Mouse (Mus musculus) heart, embryonic 11.5 days (tissue): ENCODE measurements around the gene Ssbp3. TPM values are rescaled to one million over a fixed set of nuclear protein-coding genes. Genes with fewer than 3 reads are reported as not detected.

Source experiments
- ATAC-seq: fragments of 200-750 bp; cut with Nextera tagmentation; replicated peaks from 2 replicates; pipeline ENCODE4 v1.8.0; 2017; ENCODE audit warnings: moderate library complexity; ENCODE audit not compliant: insufficient number of reproducible peaks, low FRiP score, low TSS enrichment
- H3K27ac ChIP-seq: fragments of 300-500 bp; sonication (generic); 2 replicates; pipeline ENCODE4 v1.5.1; 2014; ENCODE audit warnings: mild to moderate bottlenecking, low read depth, low read length
- H3K27me3 ChIP-seq: fragments of 300-500 bp; sonication (generic); 2 replicates; pipeline ENCODE4 v1.6.1; 2014; ENCODE audit warnings: mild to moderate bottlenecking, low read length, mixed read lengths; ENCODE audit not compliant: control insufficient read depth, insufficient read depth
- H3K36me3 ChIP-seq: fragments of 300-500 bp; sonication (generic); 2 replicates; pipeline ENCODE4 v1.6.1; 2014; ENCODE audit warnings: mild to moderate bottlenecking, low read length, moderate library complexity, mixed read lengths; ENCODE audit not compliant: control insufficient read depth, insufficient read depth
- H3K4me1 ChIP-seq: fragments of 300-500 bp; sonication (generic); 2 replicates; pipeline ENCODE4 v1.6.1; 2014; ENCODE audit warnings: low read length; ENCODE audit not compliant: control insufficient read depth, insufficient read depth
- H3K4me2 ChIP-seq: fragments of 300-500 bp; sonication (generic); 2 replicates; pipeline ENCODE4 v1.6.1; 2014; ENCODE audit warnings: mild to moderate bottlenecking, moderate library complexity
- H3K4me3 ChIP-seq: fragments of 300-500 bp; sonication (generic); 2 replicates; pipeline ENCODE4 v1.5.1; 2014; ENCODE audit warnings: low read depth, low read length
- H3K9ac ChIP-seq: fragments of 300-500 bp; sonication (generic); 2 replicates; pipeline ENCODE4 v1.6.1; 2014; ENCODE audit warnings: mild to moderate bottlenecking, low read depth, low read length, moderate library complexity
- H3K9me3 ChIP-seq: fragments of 300-500 bp; sonication (generic); replicated peaks from 2 replicates; pipeline ENCODE4 v1.6.1; 2016; ENCODE audit warnings: low read length; ENCODE audit not compliant: control insufficient read depth
- WGBS: fragments of 180-500 bp; shearing (Covaris S2); extraction: QIAGEN DNeasy Blood & Tissue Kit; methylation state at CpG from one replicate; pipeline ENCODE4 v1.1.7; 2014; ENCODE audit not compliant: insufficient replicate concordance; 5-methylcytosine and 5-hydroxymethylcytosine counted together
- polyA plus RNA-seq: library from polyadenylated mRNA; unstranded; fragments of >200 nt; fragmentation: Nextera tagmentation; extraction: Ambion mirVana; gene quantifications from 2 replicates; pipeline ENCODE4 v1.2.1, GENCODE M21; 2014

Gene Ssbp3
- polyA plus RNA-seq, 1 experiment from 2014 or later: 63.4 TPM

DNA sequence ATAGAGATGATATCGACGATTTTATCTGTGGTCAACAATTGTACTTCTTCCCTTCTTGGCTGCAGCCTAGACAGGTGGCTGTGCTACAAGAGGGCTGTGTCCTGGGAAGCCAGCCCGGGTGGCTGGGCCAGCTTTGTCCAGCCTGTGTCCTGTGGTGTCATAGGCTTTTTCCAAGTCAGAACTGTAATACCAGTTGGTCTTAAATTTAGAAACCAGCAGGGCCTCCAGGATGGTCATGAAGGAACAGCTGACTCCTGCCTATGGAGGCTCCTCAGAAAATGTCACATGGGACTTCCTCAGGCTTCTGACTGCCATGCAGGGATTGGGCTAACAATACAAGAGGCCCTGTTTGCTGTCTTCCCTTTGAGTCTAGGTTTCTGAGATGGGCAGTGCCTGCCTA lies 102.1 kb downstream of the Ssbp3 start:
- no peak for ATAC-seq
- H3K4me2 ChIP-seq: no peak overlapping the region
- H3K9me3 ChIP-seq: no peaks in the 10 kb centered on the region
- H3K27me3 ChIP-seq: no peaks in the 10 kb centered on the region
- no peak overlapping the region; the same call in 1 of the 2 replicates for H3K9ac ChIP-seq
- no peak overlapping the region for H3K27ac ChIP-seq
- H3K4me3 ChIP-seq: no peak overlapping the region
- H3K4me1 ChIP-seq: peaks cover 40% of the 10 kb centered on the region
- WGBS: 90% methylated on average over 3 of the region's 3 CpGs
- H3K36me3 ChIP-seq: peaks cover 5% of the 10 kb centered on the region; the same call in 1 of the 2 replicates

- peaks cover 46% of the 10 kb centered on the region for H3K4me1 ChIP-seq
- H3K4me3 ChIP-seq: no peak overlapping the region
- H3K4me2 ChIP-seq: no peak overlapping the region
- no peak overlapping the region for H3K27ac ChIP-seq
- H3K9ac ChIP-seq: no peak overlapping the region
- ATAC-seq: no peak
- no peaks in the 10 kb centered on the region for H3K9me3 ChIP-seq
- 82% methylated on average over 6 of the region's 6 CpGs for WGBS
- no peaks in the 10 kb centered on the region for H3K27me3 ChIP-seq
- H3K36me3 ChIP-seq: peaks cover 5% of the 10 kb centered on the region; the same call in 1 of the 2 replicates
These were observed 102.8 kb downstream of the Ssbp3 start for GRCm38 (mm10) chr4:107013119-107013816.

DNA sequence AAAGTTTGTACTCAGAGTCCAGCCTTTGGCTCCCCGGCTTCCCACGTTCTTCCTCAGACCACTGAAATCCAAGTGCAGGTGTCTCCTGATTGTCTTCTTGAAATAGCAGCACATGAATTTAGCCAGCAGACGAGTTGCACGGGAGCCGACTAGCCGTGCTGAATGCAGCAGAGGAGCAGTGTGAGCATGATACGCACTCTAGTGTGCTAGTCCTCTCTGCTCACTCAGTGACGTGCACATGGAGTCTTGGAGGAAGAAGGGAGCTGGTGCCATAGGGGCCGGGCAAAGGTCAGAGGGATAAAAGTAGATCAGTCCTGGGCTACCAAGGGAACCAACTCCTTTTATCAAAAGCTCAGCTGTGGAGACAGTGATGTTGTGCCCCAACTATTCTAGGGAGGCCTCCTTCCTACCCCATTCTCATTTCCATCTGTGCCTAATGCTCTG lies 103.3 kb downstream of the Ssbp3 start:
- peaks cover 5% of the 10 kb centered on the region; the same call in 1 of the 2 replicates for H3K36me3 ChIP-seq
- no peak overlapping the region for H3K4me3 ChIP-seq
- H3K27me3 ChIP-seq: no peaks in the 10 kb centered on the region
- ATAC-seq: no peak
- no peak overlapping the region for H3K4me2 ChIP-seq
- H3K9me3 ChIP-seq: no peaks in the 10 kb centered on the region
- no peak overlapping the region for H3K27ac ChIP-seq
- 69% methylated on average over 9 of the region's 9 CpGs for WGBS
- peaks cover 50% of the 10 kb centered on the region for H3K4me1 ChIP-seq
- no peak overlapping the region for H3K9ac ChIP-seq

DNA sequence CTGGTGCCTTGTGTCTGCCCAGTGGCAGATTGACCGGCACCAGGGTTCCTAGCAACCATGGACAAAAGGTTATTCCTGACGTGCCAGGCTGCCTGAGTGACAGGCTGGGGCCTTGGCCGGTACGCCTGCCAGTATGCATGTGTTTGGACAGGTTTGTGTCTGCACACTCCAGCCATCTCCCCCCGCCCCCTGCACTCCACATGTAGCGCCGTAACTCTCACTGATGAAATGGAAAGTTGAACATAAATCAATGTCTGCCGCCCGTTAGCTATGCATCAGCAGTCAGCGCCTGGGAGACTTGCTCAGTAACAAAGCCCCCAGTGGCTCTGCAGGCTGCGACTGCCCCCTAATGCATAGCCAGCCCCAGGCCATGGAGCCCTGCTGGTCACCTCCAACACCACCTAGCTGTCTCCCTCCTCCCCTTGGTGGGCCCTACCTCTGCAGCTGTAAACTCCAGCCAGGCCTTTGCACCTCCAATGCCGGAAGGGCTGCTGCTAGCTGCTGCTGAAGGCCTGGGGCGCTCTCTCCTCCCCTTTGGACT lies 105.5 kb downstream of the Ssbp3 start:
- no peak overlapping the region for H3K27ac ChIP-seq
- H3K4me1 ChIP-seq: peaks cover 66% of the 10 kb centered on the region
- no peaks in the 10 kb centered on the region for H3K9me3 ChIP-seq
- no peaks in the 10 kb centered on the region for H3K27me3 ChIP-seq
- no peak overlapping the region for H3K4me2 ChIP-seq
- WGBS: 67% methylated on average over 13 of the region's 13 CpGs
- no peak for ATAC-seq
- H3K36me3 ChIP-seq: 0 out of 2 replicates have a peak, but pooled peaks cover 3% of the 10 kb centered on the region
- H3K4me3 ChIP-seq: no peak overlapping the region
- H3K9ac ChIP-seq: 0 out of 2 replicates have a peak overlapping the region, but pooled peaks have one; percentile 24

DNA sequence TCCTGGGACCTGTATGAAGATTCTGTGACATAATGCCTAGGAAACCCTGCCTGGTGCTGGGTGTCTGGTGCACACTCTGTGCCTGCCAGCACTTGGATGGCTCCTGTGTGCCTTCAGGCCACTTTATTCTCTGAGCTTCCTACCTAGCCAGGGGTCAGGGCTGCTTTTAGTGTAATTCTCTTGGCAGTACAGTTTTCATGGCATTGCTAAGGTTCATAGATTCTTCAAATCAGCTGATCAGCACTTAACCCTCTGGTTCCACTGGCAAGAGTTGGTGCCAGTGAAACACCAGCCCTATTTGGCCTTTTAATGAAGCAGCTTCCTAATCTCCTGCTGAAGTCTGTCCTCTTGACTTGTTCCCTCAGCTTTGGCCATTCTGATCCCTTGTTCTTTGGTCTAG lies 106.8 kb downstream of the Ssbp3 start:
- Histone ChIP-seq H3K4me2 (no peak overlapping the region), H3K4me3 (no peak overlapping the region), H3K27me3 (no peaks in the 10 kb centered on the region), H3K36me3 (0 out of 2 replicates have a peak, but pooled peaks cover 3% of the 10 kb centered on the region), H3K9ac (no peak overlapping the region), H3K9me3 (no peaks in the 10 kb centered on the region), H3K27ac (no peak overlapping the region), H3K4me1 (peaks cover 60% of the 10 kb centered on the region)
- no peak for ATAC-seq

DNA sequence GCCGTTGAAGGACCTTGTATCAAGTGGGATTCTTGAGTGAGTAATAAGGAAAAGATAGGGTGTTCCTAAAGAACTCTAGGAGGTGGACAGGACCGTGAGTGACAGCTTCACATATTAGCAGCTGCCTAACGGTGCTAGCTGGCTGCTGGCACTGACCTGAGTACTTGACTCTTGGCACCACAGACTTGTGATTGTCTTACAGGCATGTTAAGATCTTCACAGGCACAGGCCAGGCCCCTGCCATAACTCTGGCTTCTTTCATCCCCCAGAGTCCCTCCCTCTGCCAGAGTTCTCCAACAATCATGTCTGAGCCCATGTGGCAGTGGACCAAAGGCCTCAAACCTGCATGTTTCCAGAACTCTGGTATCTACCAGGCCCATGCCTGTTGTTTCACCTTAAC lies 108.0 kb downstream of the Ssbp3 start:
- Histone ChIP-seq H3K9ac (no peak overlapping the region), H3K27ac (no peak overlapping the region; the same call in 1 of the 2 replicates), H3K9me3 (no peaks in the 10 kb centered on the region)

GRCm38 (mm10) chr4:107019027-107019426 lies 108.5 kb downstream of the Ssbp3 start:
- WGBS: 69% methylated on average over 7 of the region's 7 CpGs
- ATAC-seq: no peak

More for the DNA sequence above, 108.0 kb downstream of the Ssbp3 start:
- Histone ChIP-seq H3K4me2 (no peak overlapping the region), H3K36me3 (0 out of 2 replicates have a peak, but pooled peaks cover 3% of the 10 kb centered on the region), H3K4me1 (peaks cover 50% of the 10 kb centered on the region), H3K27me3 (no peaks in the 10 kb centered on the region), H3K4me3 (no peak overlapping the region)
- ATAC-seq: no peak
- WGBS: 63% methylated on average over 3 of the region's 3 CpGs

GRCm38 (mm10) chr4:107020287-107021000 lies 109.9 kb downstream of the Ssbp3 start:
- ATAC-seq: no peak
- WGBS: 58% methylated on average over 5 of the region's 5 CpGs
- no peak overlapping the region for H3K4me2 ChIP-seq
- no peak overlapping the region for H3K9ac ChIP-seq
- H3K4me3 ChIP-seq: no peak overlapping the region
- H3K27ac ChIP-seq: no peak overlapping the region
- no peaks in the 10 kb centered on the region for H3K9me3 ChIP-seq
- H3K4me1 ChIP-seq: peaks cover 43% of the 10 kb centered on the region
- H3K27me3 ChIP-seq: no peaks in the 10 kb centered on the region
- H3K36me3 ChIP-seq: no peaks in the 10 kb centered on the region

More at GRCm38 (mm10) chr4:107019027-107019426, 108.5 kb downstream of the Ssbp3 start:
- H3K4me2 ChIP-seq: no peak overlapping the region
- H3K36me3 ChIP-seq: 0 out of 2 replicates have a peak, but pooled peaks cover 3% of the 10 kb centered on the region
- no peaks in the 10 kb centered on the region for H3K9me3 ChIP-seq
- no peak overlapping the region; the same call in 1 of the 2 replicates for H3K27ac ChIP-seq
- no peaks in the 10 kb centered on the region for H3K27me3 ChIP-seq
- no peak overlapping the region for H3K9ac ChIP-seq
- H3K4me3 ChIP-seq: no peak overlapping the region
- peaks cover 47% of the 10 kb centered on the region for H3K4me1 ChIP-seq
